Mouse (Mus musculus) myocyte (in vitro differentiated cells): ENCODE data around the gene Rbfox2. TPM values are rescaled to one million over a fixed set of nuclear protein-coding genes. Genes with fewer than 3 reads are reported as not detected.

Source experiments
- H3K27me3 ChIP-seq: one replicate; pipeline ENCODE4 v1.6.1; 2011; ENCODE audit not compliant: control insufficient read depth, insufficient read depth, insufficient read length
- H3K36me3 ChIP-seq: one replicate; pipeline ENCODE4 v1.6.1; 2011; ENCODE audit not compliant: control insufficient read depth, insufficient read depth
- H3K4me2 ChIP-seq: one replicate; pipeline ENCODE4 v1.6.1; 2011; ENCODE audit warnings: low read depth, control low read depth
- H3K4me3 ChIP-seq: one replicate; pipeline ENCODE4 v1.5.1; 2011; ENCODE audit warnings: mild to moderate bottlenecking, control low read depth, moderate library complexity
- H3K79me2 ChIP-seq: one replicate; pipeline ENCODE4 v1.6.1; 2011; ENCODE audit not compliant: control insufficient read depth, insufficient read depth
- H3ac ChIP-seq: one replicate; pipeline ENCODE4 v1.6.1; 2011; ENCODE audit not compliant: control insufficient read depth, insufficient read length
- CEBPB ChIP-seq: IDR thresholded peaks from 2 replicates; pipeline ENCODE4 v1.6.1; 2011; ENCODE audit warnings: mild to moderate bottlenecking, moderate library complexity; ENCODE audit not compliant: poor library complexity, insufficient read depth, severe bottlenecking
- E2F4 ChIP-seq: IDR thresholded peaks from one replicate; pipeline ENCODE4 v1.6.1; 2011; ENCODE audit warnings: mild to moderate bottlenecking, control low read depth, moderate library complexity; ENCODE audit not compliant: insufficient read depth
- MAX ChIP-seq: IDR thresholded peaks from one replicate; pipeline ENCODE4 v1.6.1; 2011; ENCODE audit warnings: low read depth, mild to moderate bottlenecking, control low read depth
- MYOD1 ChIP-seq, 3 experiments: IDR thresholded peaks; one replicate each; pipeline ENCODE4 v1.6.1; 2011; ENCODE audit warnings: control low read depth in 2 of 3, low read depth in 2 of 3, mild to moderate bottlenecking in 2 of 3, moderate library complexity in 1 of 3; ENCODE audit not compliant: insufficient read length in 2 of 3, control insufficient read depth in 1 of 3
- MYOG ChIP-seq, 3 experiments: IDR thresholded peaks; one replicate each; pipeline ENCODE4 v1.6.1; 2011; ENCODE audit warnings: control low read depth in 2 of 3, low read depth in 2 of 3, mild to moderate bottlenecking in 2 of 3; ENCODE audit not compliant: insufficient read length in 2 of 3, control insufficient read depth in 1 of 3, insufficient read depth in 1 of 3
- POLR2A ChIP-seq: IDR thresholded peaks from one replicate; pipeline ENCODE4 v1.6.1; 2011; ENCODE audit warnings: low read depth, mild to moderate bottlenecking, control low read depth, moderate library complexity; ENCODE audit not compliant: insufficient read length
- POLR2AphosphoS2 ChIP-seq: IDR thresholded peaks from one replicate; pipeline ENCODE4 v1.6.1; 2011; ENCODE audit warnings: low read depth, control low read depth; ENCODE audit not compliant: insufficient read length
- REST ChIP-seq: IDR thresholded peaks from one replicate; pipeline ENCODE4 v1.6.1; 2011; ENCODE audit warnings: mild to moderate bottlenecking, control low read depth, moderate library complexity; ENCODE audit not compliant: insufficient read depth, insufficient read length
- SRF ChIP-seq: IDR thresholded peaks from one replicate; pipeline ENCODE4 v1.6.1; 2011; ENCODE audit warnings: low read depth; ENCODE audit not compliant: control insufficient read depth, insufficient read length
- TCF12 ChIP-seq: IDR thresholded peaks from one replicate; pipeline ENCODE4 v1.6.1; 2011; ENCODE audit warnings: mild to moderate bottlenecking, control low read depth; ENCODE audit not compliant: poor library complexity, insufficient read depth, severe bottlenecking
- TCF3 ChIP-seq: IDR thresholded peaks from one replicate; pipeline ENCODE4 v1.6.1; 2011; ENCODE audit warnings: low read depth, control low read depth; ENCODE audit not compliant: insufficient read length
- USF1 ChIP-seq: IDR thresholded peaks from one replicate; pipeline ENCODE4 v1.6.1; 2011; ENCODE audit warnings: low read depth, mild to moderate bottlenecking, control low read depth, moderate library complexity
- polyA plus RNA-seq: library from polyadenylated mRNA; unstranded; fragments of >200 nt; fragmentation: generic; extraction: Trizol; gene quantifications from one replicate; pipeline ENCODE4 v1.2.1, GENCODE M21; 2012; ENCODE audit warnings: missing spikeins

The Rbfox2 gene
- polyA plus RNA-seq, 1 experiment, result 136 TPM

DNA sequence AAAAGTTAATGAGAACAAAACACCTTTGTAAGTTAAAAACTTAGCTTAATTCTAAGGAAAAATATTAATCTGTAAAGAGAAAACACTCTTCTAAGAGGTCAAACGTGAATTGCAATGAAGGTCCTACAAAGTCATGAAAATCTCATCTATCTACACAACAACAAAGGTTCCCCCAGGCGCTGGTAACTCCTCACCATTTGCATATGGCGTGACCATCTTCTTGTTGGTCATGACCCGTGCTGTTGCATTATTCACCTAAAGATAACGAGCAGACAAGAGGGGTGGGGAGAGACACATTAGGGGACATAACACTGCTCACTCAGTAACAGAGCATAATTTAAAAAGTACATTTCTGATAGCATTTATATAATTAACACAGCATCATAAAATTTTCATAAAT is 204.1 kb downstream of the Rbfox2 start:
- no peak for TF ChIP-seq MYOD1 (IDR thresholded peaks at IDR 0.05; ENCODE audit: control insufficient read depth in 1 of 3, insufficient read length in 2 of 3, low read depth in 2 of 3)
- peak; percentile 63 for TF ChIP-seq POLR2AphosphoS2
- Histone ChIP-seq H3K36me3 (peaks cover 95% of the 10 kb centered on the region), H3K27me3 (no peaks in the 10 kb centered on the region)

DNA sequence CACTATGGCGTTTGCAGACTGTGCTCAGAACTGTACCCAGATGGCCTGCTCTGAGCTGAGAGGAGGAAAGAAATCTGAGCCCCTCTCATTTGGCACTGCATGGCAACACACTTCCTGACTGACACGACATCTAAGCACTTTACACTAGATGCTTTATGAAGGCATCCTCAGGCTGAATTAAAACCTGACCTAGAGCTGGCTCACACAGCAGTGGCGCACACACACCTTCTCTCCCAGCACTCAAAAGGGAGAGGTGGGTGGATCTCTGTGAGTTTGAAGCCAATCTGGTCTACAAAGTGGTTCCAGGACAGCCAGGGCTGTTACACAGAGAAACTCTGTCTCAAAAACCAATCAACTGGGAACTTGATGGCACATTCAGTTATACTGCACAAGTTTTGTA is 207.0 kb downstream of the Rbfox2 start:
- no peak overlapping the region for H3K4me2 ChIP-seq
- H3K4me3 ChIP-seq, result no peak overlapping the region
- TF ChIP-seq POLR2A, result peak; percentile 31
- TF ChIP-seq TCF12, result no peak
- peaks cover 95% of the 10 kb centered on the region for H3K36me3 ChIP-seq
- H3ac ChIP-seq, result no peak overlapping the region
- peaks cover 29% of the 10 kb centered on the region for H3K79me2 ChIP-seq
- no peaks in the 10 kb centered on the region for H3K27me3 ChIP-seq

More for the DNA sequence above, 204.1 kb downstream of the Rbfox2 start:
- Histone ChIP-seq H3K79me2 (peaks cover 49% of the 10 kb centered on the region), H3K4me3 (no peak overlapping the region), H3K4me2 (no peak overlapping the region), H3ac (no peak overlapping the region)

DNA sequence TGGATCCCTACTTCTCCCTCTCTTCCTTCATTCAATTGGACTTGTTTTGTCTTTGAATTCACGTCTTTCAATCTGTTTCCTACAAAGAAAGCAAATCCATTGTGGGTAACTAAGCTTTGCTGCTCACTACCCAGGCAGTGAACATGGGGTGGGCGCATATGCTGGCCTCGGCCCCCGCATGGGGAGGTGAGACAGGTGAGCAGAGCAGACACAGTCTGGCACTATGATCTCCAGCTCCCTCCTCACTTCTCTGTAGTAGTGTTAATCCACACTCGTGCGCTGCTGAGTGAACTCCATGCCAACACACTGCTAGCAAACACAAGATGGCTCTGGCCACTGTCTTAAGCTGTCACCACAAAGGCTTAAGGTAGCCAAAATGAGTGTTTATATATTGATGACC is 209.4 kb downstream of the Rbfox2 start:
- no peaks in the 10 kb centered on the region for H3K27me3 ChIP-seq
- H3K4me3 ChIP-seq, result no peak overlapping the region
- H3K4me2 ChIP-seq, result no peak overlapping the region
- peaks cover 99% of the 10 kb centered on the region for H3K36me3 ChIP-seq
- no peak overlapping the region for H3ac ChIP-seq
- TF ChIP-seq SRF (no peak), POLR2AphosphoS2 (peak; percentile 69), POLR2A (peak; percentile 50)
- H3K79me2 ChIP-seq, result peaks cover 25% of the 10 kb centered on the region

DNA sequence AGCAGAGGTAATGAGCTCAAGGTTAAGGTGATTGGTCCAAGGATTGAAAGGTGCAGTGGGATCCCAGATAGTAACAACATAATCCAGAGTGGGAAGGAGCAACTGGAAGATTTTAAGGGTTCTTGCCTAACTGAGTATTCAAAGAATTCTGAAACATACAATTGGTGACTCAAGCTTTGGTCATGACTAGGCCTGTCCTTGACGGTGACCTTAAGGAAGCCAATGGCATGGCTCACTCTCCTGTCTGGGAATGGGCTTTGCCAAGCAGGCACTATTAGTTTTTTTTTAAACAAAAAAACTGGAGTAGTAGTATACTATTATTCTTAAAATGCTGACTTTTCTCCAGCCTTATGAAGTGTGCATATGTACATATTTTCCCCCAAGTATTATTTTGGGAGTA is 211.6 kb downstream of the Rbfox2 start:
- no peak overlapping the region for H3K4me2 ChIP-seq
- TF ChIP-seq POLR2AphosphoS2 (no peak), TCF12 (no peak), MAX (no peak), E2F4 (no peak), USF1 (no peak), SRF (no peak), POLR2A (no peak), MYOG (IDR thresholded peaks at IDR 0.05; ENCODE audit: control insufficient read depth in 1 of 3, insufficient read depth in 1 of 3, insufficient read length in 2 of 3, low read depth in 2 of 3) (no peak), TCF3 (no peak), MYOD1 (IDR thresholded peaks at IDR 0.05; ENCODE audit: control insufficient read depth in 1 of 3, insufficient read length in 2 of 3, low read depth in 2 of 3) (no peak), REST (no peak), CEBPB (no peak)
- peaks cover 21% of the 10 kb centered on the region for H3K79me2 ChIP-seq
- no peak overlapping the region for H3K4me3 ChIP-seq
- no peak overlapping the region for H3ac ChIP-seq
- H3K27me3 ChIP-seq, result no peaks in the 10 kb centered on the region
- peaks cover 99% of the 10 kb centered on the region for H3K36me3 ChIP-seq

DNA sequence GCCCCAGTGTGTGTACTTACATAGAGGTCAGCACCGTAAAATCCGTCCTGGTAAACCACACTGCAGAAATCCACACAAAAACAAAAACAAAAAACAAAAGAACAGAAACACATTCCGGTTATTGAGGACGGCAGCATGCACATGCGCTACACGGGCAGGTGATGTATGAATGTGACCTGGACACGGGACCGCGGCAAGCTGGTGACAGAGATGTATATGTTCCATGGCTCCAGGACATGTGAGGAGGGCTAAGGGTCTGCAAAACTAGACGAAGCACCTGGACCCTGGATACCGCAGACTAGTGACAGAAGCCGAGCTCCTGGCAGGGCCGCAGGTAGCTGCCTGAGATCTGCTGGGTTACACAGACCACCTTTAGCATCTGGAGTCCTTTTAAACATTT is 212.4 kb downstream of the Rbfox2 start:
- H3ac ChIP-seq, result no peak overlapping the region
- no peak overlapping the region for H3K4me2 ChIP-seq
- TF ChIP-seq TCF12 (no peak), POLR2AphosphoS2 (peak; percentile 76), USF1 (no peak), POLR2A (peak; percentile 53)
- H3K36me3 ChIP-seq, result peaks cover 99% of the 10 kb centered on the region
- H3K4me3 ChIP-seq, result no peak overlapping the region
- peaks cover 28% of the 10 kb centered on the region for H3K79me2 ChIP-seq
- no peaks in the 10 kb centered on the region for H3K27me3 ChIP-seq

DNA sequence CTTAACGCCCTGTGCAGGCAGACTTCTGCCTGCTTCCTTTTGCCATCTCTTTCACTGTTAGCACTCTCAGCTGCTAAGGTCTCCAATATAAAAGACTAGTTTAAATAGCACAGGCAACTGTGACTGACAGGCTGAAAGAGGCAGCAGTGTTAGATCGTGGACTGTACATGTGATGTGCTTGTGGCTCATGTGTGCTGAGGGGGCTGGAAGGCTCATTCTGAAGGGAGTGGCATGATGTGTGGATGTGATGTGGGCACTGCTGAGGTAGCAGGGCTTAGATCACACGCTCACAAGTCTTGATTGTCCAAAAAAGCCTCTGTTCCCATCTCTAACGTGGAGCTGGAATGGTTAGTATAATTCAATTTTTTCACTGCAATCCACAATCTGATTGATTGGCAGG is 215.4 kb downstream of the Rbfox2 start:
- Histone ChIP-seq H3K79me2 (peaks cover 36% of the 10 kb centered on the region), H3K27me3 (no peaks in the 10 kb centered on the region), H3K4me2 (no peak overlapping the region), H3K4me3 (no peak overlapping the region), H3K36me3 (peaks cover 95% of the 10 kb centered on the region), H3ac (no peak overlapping the region)
- TF ChIP-seq POLR2AphosphoS2 (peak; percentile 64), POLR2A (peak; percentile 53), USF1 (no peak)
